Mouse (Mus musculus): ENCODE data around the gene Kat6b. TPM values are rescaled to one million over a fixed set of nuclear protein-coding genes. Genes with fewer than 3 reads are reported as not detected.
A peak's percentile ranks its signal among the peaks of the same experiment; 100 is the strongest.

Gene Kat6b
- total and polyA plus RNA-seq, 2 experiments from 2014 or later = 16.9 to 35.8 TPM

GRCm38 (mm10) chr14:21703255-21703654 is 222.0 kb downstream of the Kat6b start:
- Histone ChIP-seq H3K9me3 (ENCODE audit: low read length) (no peaks in the 10 kb centered on the region), H3K9ac (no peak overlapping the region), H3K27me3 (ENCODE audit: insufficient read depth, low read length) (no peaks in the 10 kb centered on the region), H3K4me2 (ENCODE audit: low read depth) (no peak overlapping the region), H3K27ac (ENCODE audit: low read depth, low read length) (no peak overlapping the region), H3K4me1 (ENCODE audit: insufficient read depth) (peaks cover 10% of the 10 kb centered on the region; the same call in 1 of the 2 replicates), H3K36me3 (ENCODE audit: insufficient read depth) (no peaks in the 10 kb centered on the region), H3K4me3 (ENCODE audit: low read depth, low read length) (no peak overlapping the region)
- ATAC-seq (no peak), DNase-seq (no peak)
- no peak for TF ChIP-seq CTCF (IDR thresholded peaks at IDR 0.05; ENCODE audit: low read depth)
- WGBS = 77% methylated on average over 5 of the region's 5 CpGs

- H3K4me2 ChIP-seq (ENCODE audit: low read depth) = no peak overlapping the region
- H3K4me3 ChIP-seq (ENCODE audit: low read depth, low read length) = no peak overlapping the region
- no peak overlapping the region for H3K9ac ChIP-seq
- H3K27ac ChIP-seq (ENCODE audit: low read depth, low read length) = no peak overlapping the region
- H3K36me3 ChIP-seq (ENCODE audit: insufficient read depth) = no peaks in the 10 kb centered on the region
- no peaks in the 10 kb centered on the region for H3K27me3 ChIP-seq (ENCODE audit: insufficient read depth, low read length)
- no peak for DNase-seq
- ATAC-seq = no peak
- no peaks in the 10 kb centered on the region for H3K9me3 ChIP-seq (ENCODE audit: low read length)
- no peak for TF ChIP-seq CTCF (IDR thresholded peaks at IDR 0.05; ENCODE audit: low read depth)
- peaks cover 10% of the 10 kb centered on the region; the same call in 1 of the 2 replicates for H3K4me1 ChIP-seq (ENCODE audit: insufficient read depth)
- WGBS = 81% methylated on average over 2 of the region's 2 CpGs
Observed at GRCm38 (mm10) chr14:21705462-21705861, 224.2 kb downstream of the Kat6b start.

- H3K4me3 ChIP-seq (ENCODE audit: low read depth, low read length) = no peak overlapping the region
- WGBS = 35% methylated on average over 12 of the region's 12 CpGs
- no peaks in the 10 kb centered on the region for H3K36me3 ChIP-seq (ENCODE audit: insufficient read depth)
- H3K27ac ChIP-seq (ENCODE audit: low read depth, low read length) = peak overlapping the region; percentile 77
- H3K9me3 ChIP-seq (ENCODE audit: low read length) = no peaks in the 10 kb centered on the region
- H3K27me3 ChIP-seq (ENCODE audit: insufficient read depth, low read length) = no peaks in the 10 kb centered on the region
- no peak overlapping the region for H3K4me2 ChIP-seq (ENCODE audit: low read depth)
- peaks cover 10% of the 10 kb centered on the region; the same call in 1 of the 2 replicates for H3K4me1 ChIP-seq (ENCODE audit: insufficient read depth)
- peak; percentile 85 for ATAC-seq
- DNase-seq = peak; percentile 79
- no peak for TF ChIP-seq CTCF (IDR thresholded peaks at IDR 0.05; ENCODE audit: low read depth)
- H3K9ac ChIP-seq = peak overlapping the region; percentile 34; the same call in 1 of the 2 replicates
Observed at GRCm38 (mm10) chr14:21706759-21707571, 225.7 kb downstream of the Kat6b start.

GRCm38 (mm10) chr14:21709545-21709944 is 228.3 kb downstream of the Kat6b start:
- H3K27ac ChIP-seq (ENCODE audit: low read depth, low read length) = no peak overlapping the region
- H3K27me3 ChIP-seq (ENCODE audit: insufficient read depth, low read length) = no peaks in the 10 kb centered on the region
- H3K9me3 ChIP-seq (ENCODE audit: low read length) = no peaks in the 10 kb centered on the region
- H3K4me3 ChIP-seq (ENCODE audit: low read depth, low read length) = no peak overlapping the region
- ATAC-seq = no peak
- 72% methylated on average over 2 of the region's 2 CpGs for WGBS
- DNase-seq = no peak
- H3K4me2 ChIP-seq (ENCODE audit: low read depth) = no peak overlapping the region
- TF ChIP-seq CTCF (IDR thresholded peaks at IDR 0.05; ENCODE audit: low read depth) = peak; percentile 28; the same call in 1 of the 2 replicates
- no peaks in the 10 kb centered on the region for H3K36me3 ChIP-seq (ENCODE audit: insufficient read depth)
- H3K4me1 ChIP-seq (ENCODE audit: insufficient read depth) = peaks cover 10% of the 10 kb centered on the region; the same call in 1 of the 2 replicates
- no peak overlapping the region for H3K9ac ChIP-seq

- no peak for DNase-seq
- no peak overlapping the region for H3K9ac ChIP-seq
- H3K27me3 ChIP-seq (ENCODE audit: insufficient read depth, low read length) = no peaks in the 10 kb centered on the region
- no peak overlapping the region for H3K4me2 ChIP-seq (ENCODE audit: low read depth)
- no peaks in the 10 kb centered on the region for H3K9me3 ChIP-seq (ENCODE audit: low read length)
- H3K27ac ChIP-seq (ENCODE audit: low read depth, low read length) = no peak overlapping the region
- 73% methylated on average over 2 of the region's 2 CpGs for WGBS
- H3K4me3 ChIP-seq (ENCODE audit: low read depth, low read length) = no peak overlapping the region
- no peak for TF ChIP-seq CTCF (IDR thresholded peaks at IDR 0.05; ENCODE audit: low read depth)
- H3K4me1 ChIP-seq (ENCODE audit: insufficient read depth) = peaks cover 10% of the 10 kb centered on the region; the same call in 1 of the 2 replicates
- no peak for ATAC-seq
- H3K36me3 ChIP-seq (ENCODE audit: insufficient read depth) = no peaks in the 10 kb centered on the region
Observed at GRCm38 (mm10) chr14:21711231-21711630, 230.0 kb downstream of the Kat6b start.

GRCm38 (mm10) chr14:21714486-21714885 is 233.3 kb downstream of the Kat6b start, which contains the start of gene Dupd1:
TSS of gene Dupd1 (minus strand) at chr14:21714576.
- ATAC-seq = no peak
- Histone ChIP-seq H3K9me3 (ENCODE audit: low read length) (no peaks in the 10 kb centered on the region), H3K9ac (no peak within 1 kb of the TSS), H3K4me2 (ENCODE audit: low read depth) (no peak within 1 kb of the TSS), H3K4me1 (ENCODE audit: insufficient read depth) (0 out of 2 replicates have a peak, but pooled peaks cover 2% of the 10 kb centered on the region), H3K27me3 (ENCODE audit: insufficient read depth, low read length) (no peaks in the 10 kb centered on the region), H3K36me3 (ENCODE audit: insufficient read depth) (no peaks in the 10 kb centered on the region), H3K27ac (ENCODE audit: low read depth, low read length) (no peak within 1 kb of the TSS), H3K4me3 (ENCODE audit: low read depth, low read length) (no peak within 1 kb of the TSS)
- no peak for TF ChIP-seq CTCF (IDR thresholded peaks at IDR 0.05; ENCODE audit: low read depth)
- WGBS = 83% methylated on average over 5 of the region's 5 CpGs
- DNase-seq = no peak
